Mouse (Mus musculus) neural tube, embryonic 10.5 days (tissue): ENCODE results near the gene Urgcp.
"Not testable (repeated sequence)": the region's sequence is repeated elsewhere in the genome, so short reads cannot be mapped to it uniquely, and the experiment has no call there.

Experiments
- DNase-seq: peaks from one replicate; pipeline ENCODE4 v3.0.0-alpha.2; 2017; ENCODE audit warnings: low spot score; ENCODE audit errors: extremely low spot score

The Urgcp gene

GRCm38 (mm10) chr11:5761820-5762632 lies at the start of gene Urgcp:
TSS of gene Urgcp (minus strand) at chr11:5762376.
- peak; percentile 99 for DNase-seq

GRCm38 (mm10) chr11:5809487-5809886 lies 47.3 kb upstream of the Urgcp start:
- DNase-seq, result not testable (repeated sequence)

GRCm38 (mm10) chr11:5807956-5808355 lies 45.8 kb upstream of the Urgcp start:
- no peak for DNase-seq

GRCm38 (mm10) chr11:5805711-5806110 lies 43.5 kb upstream of the Urgcp start:
- no peak for DNase-seq

GRCm38 (mm10) chr11:5804174-5804573 lies 42.0 kb upstream of the Urgcp start:
- no peak for DNase-seq

- DNase-seq, result no peak
These were observed 41.4 kb upstream of the Urgcp start, which contains the start of gene Pgam2 for GRCm38 (mm10) chr11:5803551-5803981. TSS of gene Pgam2 (minus strand) at chr11:5803733.

- DNase-seq, result no peak
These were observed 40.5 kb upstream of the Urgcp start for GRCm38 (mm10) chr11:5802457-5803217.

GRCm38 (mm10) chr11:5802005-5802404 lies 39.8 kb upstream of the Urgcp start:
- DNase-seq, result no peak

GRCm38 (mm10) chr11:5801511-5801910 lies 39.3 kb upstream of the Urgcp start:
- DNase-seq, result no peak

- no peak for DNase-seq
These were observed 37.7 kb upstream of the Urgcp start for GRCm38 (mm10) chr11:5799621-5800490.

GRCm38 (mm10) chr11:5797928-5798327 lies 35.8 kb upstream of the Urgcp start:
- DNase-seq, result no peak

- no peak for DNase-seq
These were observed 35.2 kb upstream of the Urgcp start for GRCm38 (mm10) chr11:5797371-5797770.

- DNase-seq, result no peak
These were observed 34.8 kb upstream of the Urgcp start for GRCm38 (mm10) chr11:5796939-5797338.

- no peak for DNase-seq
These were observed 33.5 kb upstream of the Urgcp start for GRCm38 (mm10) chr11:5795706-5796105.

GRCm38 (mm10) chr11:5795290-5795689 lies 33.1 kb upstream of the Urgcp start:
- no peak for DNase-seq

- DNase-seq, result no peak
These were observed 28.3 kb upstream of the Urgcp start for GRCm38 (mm10) chr11:5790431-5790830.

GRCm38 (mm10) chr11:5789754-5790333 lies 27.7 kb upstream of the Urgcp start:
- no peak for DNase-seq

- DNase-seq, result no peak
These were observed 27.0 kb upstream of the Urgcp start for GRCm38 (mm10) chr11:5789071-5789753.

- peak; percentile 95 for DNase-seq
These were observed 26.2 kb upstream of the Urgcp start, which contains the start of gene Dbnl for GRCm38 (mm10) chr11:5788056-5789014. TSS of gene Dbnl (plus strand) at chr11:5788488.
